Mouse (Mus musculus): ENCODE measurements around the gene Mccc2.

DNA sequence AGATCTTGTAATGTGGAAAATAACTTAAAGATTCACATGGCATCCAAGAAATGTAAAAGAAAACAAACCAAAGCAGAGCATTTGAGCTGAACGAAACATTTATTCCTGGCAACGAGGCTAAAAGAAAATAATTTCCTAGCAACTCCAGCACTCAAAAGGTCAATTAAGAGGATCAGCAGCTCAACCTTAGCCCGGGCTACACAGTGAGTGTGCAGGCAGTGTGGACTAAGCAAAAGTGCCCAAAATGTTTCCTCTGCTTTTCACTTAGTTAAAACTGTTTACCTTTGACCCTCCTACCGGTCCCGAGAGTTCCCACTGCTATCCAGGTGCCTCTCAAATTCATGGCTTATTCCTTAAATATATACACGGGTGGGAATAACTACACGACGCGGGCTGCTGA lies 1.5 kb upstream of the Mccc2 start:
- TF ChIP-seq CTCF (IDR thresholded peaks at IDR 0.05; ENCODE audit: low read depth, low read length) (no peak), POLR2AphosphoS5 (IDR thresholded peaks at IDR 0.05; ENCODE audit: insufficient replicate concordance, low read depth, low read length) (no peak), GATA1 (IDR thresholded peaks at IDR 0.05; ENCODE audit: borderline replicate concordance, low read length) (no peak), TAL1 (conservative IDR thresholded peaks at IDR 0.05; ENCODE audit: low read depth, low read length) (no peak), GATA2 (IDR thresholded peaks at IDR 0.05; ENCODE audit: borderline replicate concordance, low read depth, low read length) (no peak)
